Mouse (Mus musculus) lung, adult 18-20 months (tissue): ENCODE measurements at regions not wholly inside any gene's neighbourhood (a gene's known extent, or its start where the extent isn't known, plus 50 kb on each side); places are given as distances from the start of the nearest gene placed in this dataset.
A peak's percentile ranks its signal among the peaks of the same experiment; 100 is the strongest.

Source experiments
- DNase-seq, 2 experiments: peaks; one replicate each; pipeline ENCODE4 v3.0.0; 2022; ENCODE audit warnings: mixed read lengths in 2 of 2

DNA sequence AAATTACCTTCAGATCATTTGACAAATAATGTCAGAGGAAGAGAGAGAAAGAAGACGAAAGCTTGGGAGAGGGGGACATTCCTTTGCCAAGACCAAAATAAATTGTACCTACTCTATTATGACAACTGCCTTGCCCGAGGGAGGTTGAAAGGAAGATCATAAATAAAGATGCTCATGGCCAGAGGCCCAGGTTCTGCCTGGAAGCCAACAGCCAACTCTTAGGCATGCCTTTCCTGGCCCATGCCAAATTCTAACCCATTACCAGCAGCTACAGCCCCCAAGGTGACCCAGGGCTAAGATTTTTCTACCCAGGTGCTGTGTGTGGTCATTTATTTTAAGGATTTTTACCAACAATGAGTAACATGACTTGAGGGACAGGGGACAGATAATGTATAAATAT lies 54.9 kb downstream of the Cbln1 start:
- DNase-seq: no peak

DNA sequence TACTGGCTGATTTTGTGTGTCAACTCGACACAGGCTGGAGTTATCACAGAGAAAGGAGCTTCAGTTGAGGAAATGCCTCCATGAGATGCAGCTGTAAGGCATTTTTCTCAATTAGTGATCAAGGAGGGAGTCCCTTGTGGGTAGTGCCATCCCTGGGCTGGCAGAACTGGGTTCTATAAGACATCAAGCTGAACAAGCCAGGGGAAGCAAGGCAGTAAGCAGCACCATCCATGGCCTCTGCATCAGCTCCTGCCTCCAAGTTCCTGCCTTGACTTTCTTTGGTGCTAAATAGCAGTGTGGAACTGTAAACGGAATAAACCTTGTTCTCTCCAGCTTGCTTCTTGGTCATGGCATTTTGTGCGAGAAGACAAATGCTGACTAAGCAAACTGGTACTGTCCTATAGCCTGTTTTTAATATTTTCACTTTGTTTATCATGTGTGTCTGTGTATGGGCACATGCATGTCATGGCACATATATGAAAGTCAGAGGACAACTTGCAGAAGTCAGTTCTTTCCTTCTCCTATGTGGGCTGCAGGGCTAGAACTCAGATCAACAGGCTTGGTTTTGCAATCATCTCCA lies 57.3 kb downstream of the Cbln1 start:
- DNase-seq: no peak

DNA sequence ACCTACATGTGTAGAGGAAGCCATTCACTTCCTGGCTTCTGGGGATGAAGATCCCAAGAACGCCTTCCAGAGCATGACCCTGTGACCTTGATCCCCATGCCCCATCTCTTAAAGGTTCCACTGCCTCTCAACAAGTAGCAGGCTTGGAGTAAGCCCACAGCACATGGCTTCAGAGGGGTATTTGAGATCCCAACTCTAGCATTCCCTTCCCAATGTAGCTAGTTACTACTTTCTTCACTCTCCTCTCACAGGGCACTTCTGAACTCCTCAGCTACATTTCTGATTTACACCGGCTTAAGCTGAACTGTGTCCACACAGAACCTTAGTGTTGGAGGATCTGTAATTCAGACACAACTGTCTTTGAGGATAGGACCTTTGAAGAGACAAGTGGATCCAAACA lies 83.4 kb downstream of the Cbln1 start:
- no peak for DNase-seq

DNA sequence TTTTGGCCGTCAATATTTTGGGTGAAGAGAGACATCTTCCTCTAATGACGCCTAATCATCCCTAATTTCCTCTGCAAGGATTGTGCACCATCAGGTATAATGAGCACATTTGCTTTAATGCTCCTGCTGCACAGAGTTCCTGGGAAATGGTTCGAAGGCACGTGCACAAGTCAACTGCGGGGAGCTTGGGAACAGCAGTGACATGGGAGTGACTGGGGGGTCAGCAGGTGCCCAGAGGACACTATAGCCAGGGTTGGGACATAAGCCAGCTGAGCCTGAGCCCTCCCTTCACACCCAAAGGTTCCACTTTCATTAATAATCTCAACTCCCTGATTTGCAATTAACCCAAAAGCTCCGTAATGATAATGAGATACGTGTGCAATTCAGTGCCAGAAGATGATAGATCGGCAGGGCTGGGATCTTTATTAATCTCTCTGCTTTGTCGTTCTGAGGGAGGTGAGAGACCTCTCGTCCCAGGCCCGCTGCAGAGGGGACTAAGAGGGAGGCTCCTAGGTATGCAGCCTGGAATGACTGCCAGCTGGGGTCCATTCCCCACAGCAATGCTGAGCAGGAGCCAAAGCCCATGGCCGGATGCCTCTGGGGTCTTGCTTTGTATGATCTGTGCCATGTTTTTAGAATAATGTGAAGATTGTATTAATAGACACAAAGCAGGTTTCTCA lies 88.7 kb downstream of the Cbln1 start:
- no peak for DNase-seq

DNA sequence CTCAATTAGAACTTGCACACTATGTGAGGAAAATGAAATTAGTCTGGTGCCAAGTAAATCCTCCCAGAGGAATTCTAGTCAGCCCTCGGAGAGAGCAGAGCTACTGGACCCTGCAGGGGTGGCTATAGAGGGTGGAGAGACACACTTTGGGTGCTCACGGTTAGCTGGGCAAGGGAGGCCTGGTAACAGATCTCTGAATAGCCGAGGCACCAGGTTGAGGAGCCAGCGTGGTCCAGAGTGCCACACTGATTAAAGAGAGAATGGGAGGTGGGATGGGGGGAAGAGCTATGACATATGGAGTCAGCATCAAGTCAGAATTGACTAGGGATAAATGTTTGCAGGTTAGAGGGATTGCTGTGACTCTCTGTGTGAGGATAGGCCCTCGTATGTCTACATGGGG lies 90.1 kb downstream of the Cbln1 start:
- DNase-seq: no peak

DNA sequence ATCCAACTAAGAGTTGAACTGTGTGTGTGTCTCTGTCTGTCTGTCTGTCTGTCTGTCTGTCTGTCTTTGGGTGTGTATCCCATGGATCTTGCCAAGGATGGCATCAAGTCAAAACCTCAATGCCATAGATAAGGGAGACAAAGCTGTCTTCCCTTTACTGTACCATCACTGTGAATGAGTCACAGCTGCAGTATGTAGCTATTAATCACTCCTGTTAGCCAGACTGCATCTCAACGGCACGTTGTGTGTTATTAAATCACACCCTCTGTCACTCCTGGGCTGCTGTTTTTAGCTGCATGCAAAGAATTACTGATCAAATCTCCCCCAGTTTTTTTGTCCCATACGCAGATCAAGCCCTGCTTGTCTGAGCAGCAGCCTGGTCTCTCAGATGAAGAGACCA lies 91.6 kb downstream of the Cbln1 start:
- no peak for DNase-seq

DNA sequence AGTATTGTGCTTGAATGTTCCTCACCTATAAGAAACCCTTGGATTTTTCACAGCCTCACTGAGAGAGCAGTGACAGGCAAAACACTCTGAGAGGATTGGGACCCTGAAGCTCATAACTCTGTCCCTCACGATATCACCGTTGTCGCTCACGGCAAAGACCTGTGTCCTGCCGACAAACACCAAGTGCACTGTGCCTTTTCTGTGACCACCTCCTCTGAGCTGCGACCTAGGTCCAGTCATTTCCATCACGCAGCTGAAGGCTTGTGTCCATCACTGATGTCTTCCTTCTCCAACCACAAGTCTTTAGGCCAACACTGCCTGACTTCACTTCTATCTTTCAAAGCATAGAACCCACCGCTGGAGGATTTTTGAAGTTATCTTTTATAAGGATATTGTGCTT lies 93.1 kb downstream of the Cbln1 start:
- no peak for DNase-seq

DNA sequence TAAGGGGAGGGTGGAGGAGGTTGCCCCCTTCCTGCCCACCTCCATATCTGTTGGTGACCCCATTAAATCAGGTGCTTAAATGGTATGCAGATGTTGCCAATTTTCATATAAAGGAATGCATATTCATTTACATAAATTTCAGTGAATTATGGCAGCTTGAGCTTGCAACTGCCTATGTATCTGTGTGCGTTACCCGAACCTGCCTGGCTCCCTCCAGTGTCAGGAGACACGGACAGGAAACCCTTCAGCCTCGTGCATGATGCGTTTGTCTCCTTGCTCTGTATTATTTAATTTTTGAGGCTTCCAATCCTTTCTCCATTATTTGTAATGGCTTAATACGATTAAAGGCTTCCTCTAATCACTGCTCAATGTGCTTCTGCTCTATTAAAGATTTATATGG lies 98.4 kb downstream of the Cbln1 start:
- no peak for DNase-seq

DNA sequence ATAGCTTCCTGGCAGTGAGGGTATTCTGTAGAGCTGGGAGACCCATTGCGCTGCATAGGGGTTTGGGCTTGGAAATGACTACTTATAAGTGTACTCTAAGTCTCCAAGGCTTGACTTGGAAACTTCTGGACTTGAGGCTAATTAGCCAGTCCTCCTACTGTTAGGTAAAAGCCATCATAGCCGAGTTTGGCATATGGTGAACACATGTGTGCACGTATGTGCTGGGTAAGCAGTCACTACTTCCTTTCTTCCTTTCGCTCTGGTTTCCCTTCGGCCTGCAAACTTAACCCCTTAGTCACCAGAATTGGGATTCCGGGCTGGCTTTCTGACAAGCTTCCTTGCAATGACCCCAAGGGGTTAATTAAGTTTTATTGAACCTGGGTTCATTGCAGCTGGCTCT lies 98.9 kb downstream of the Cbln1 start:
- no peak for DNase-seq

DNA sequence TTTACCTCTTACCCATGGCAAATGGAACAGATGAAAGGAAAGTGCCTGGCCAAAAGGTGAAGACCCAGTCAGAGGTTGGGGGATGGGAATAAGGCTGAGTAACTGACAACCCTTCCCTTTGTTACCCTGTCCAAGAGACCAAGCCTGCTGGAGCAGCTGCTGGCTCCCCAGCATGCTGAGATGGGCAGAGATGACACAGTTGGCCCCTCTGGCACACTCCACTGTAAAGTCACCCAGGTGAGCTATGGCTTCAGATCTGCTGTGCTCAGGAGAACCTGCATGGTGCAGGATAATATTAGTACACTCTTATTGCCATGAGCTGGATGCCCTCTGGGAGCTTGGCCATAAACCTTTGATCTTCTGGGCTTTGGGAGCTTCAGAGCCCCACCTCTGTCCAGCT lies 100.3 kb downstream of the Cbln1 start:
- no peak for DNase-seq

DNA sequence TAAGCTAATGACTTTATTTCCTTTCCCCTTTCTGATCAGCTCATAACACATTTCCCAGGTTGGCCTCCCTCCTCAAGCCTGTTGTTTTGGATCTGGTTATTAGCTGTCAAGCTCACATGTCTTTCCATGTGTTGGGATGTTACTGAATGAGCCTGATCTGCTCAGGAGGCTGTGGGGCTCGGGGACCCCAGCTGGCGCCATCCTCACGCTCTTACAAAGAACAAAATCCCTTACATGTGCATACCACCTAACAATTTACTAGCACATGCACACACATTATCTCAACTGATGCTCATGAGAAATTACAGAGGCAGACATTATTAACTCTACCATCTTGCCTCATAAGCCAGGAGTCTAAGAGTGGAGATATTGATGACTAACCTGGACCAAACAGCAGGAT lies 102.2 kb downstream of the Cbln1 start:
- no peak for DNase-seq

DNA sequence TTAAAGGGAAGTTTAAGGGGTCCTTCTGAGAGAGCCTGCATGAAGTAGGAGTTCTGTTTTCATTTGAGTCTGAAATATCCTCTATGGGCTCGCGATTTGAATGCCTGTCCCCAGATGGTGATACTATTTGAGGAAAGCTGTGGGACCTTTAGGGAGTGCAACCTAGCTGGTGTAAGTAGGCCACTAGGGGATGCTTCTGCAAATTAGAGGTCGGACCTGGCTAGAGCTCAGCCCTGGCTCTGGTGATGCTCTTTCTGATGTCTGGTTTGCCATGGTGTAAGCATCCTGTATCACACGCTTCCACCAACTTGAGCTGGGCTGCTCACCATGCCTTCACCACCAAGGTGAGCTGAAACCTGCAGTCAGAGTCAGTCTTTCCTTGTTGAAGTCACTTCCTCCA lies 121.9 kb downstream of the Cbln1 start:
- no peak for DNase-seq

DNA sequence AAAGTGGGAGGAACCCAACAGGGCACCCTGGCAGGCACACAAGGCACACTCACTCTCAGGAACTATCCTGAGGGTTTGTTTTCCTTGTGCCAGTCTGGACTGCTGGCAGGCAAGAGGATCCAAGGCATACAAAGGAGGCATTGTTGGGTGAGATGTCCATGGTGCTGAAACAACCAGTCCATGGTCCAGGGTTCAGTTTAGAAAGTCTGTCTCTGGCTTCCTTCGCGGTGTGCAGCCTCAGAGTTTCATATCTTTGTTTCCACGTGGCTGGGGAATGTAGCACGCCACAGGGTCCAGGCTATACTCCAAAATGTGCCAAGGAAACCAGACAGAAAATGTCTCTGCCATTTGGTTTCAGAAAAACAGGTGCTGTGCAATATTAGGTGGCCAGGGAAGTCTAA lies 122.6 kb downstream of the Cbln1 start:
- no peak for DNase-seq

DNA sequence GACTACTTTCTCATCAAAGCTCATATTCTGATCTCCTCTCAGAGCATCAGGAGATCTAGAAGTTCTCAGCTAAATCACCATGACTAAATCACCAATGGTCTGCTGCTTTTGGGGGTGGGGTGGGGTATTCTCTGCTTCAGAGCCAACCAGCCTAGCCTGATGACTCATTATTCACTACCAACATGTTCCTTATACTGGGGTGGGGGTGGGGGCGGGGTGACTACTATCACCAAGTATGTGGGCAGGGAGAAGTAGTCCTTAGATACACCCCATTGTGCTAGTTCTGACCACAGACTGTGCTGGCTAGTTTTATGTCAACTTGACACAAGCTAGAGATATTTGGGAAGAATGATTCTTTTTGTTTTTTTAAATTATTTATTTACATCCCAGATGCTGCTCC lies 143.0 kb downstream of the Cbln1 start:
- DNase-seq: no peak

DNA sequence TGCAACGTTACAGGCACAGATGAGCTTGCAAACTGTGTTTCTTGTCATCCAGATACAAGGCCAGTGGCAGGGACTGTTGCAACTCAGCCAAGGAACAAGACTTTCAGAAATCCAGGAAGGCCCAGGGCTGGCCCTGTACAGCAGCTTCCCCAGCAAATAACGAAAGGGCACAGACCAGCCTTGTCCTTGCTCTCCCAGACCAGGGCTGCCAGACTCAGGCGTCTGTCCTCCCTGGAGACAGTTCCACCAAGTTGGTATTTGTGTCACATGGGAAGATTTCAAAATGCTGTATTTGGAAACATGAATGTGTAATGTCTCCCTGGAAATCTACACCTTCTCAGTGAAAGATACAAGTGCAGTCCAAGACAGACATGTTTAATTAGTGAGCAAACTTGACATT lies 157.8 kb downstream of the Cbln1 start:
- peak in 1 of 2 experiments; percentile 1 for DNase-seq

DNA sequence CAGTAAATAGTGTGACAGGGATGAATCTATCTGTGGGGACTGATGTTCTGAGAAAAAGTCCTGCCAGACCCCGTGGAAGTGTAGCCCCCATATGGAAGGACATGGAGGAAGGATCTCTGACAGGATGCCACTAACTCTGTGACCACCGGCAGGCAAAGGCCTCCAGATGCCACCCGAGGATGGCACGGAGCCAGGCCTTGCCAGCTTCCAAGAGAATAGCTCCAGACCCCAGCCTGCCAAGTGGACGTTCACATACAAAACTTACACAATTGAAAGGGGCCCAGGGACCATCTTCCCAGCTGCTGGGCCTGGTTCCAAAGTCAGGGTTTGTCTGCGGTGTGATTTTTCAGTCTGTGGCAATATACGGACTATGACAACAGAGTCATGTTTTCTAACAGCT lies 161.1 kb downstream of the Cbln1 start:
- DNase-seq: no peak

DNA sequence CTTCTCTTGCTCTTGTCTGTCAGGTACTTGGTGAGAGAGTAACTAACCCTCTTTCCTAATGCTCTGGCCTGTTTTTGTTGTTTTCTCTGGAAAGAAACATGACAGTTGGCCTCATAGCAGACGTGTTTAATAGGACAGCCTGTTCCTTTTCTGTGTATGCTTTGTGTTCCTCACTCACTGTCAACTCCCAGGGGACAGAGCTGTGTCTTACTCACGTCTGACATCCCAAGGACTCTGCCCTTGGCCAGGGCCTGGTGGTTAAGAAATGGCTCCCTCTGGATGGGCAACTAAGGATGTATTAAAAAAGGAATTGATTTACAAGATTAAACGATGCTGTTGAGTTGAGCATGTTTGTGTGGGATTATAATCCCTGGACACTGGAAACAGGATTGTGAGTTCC lies 164.1 kb downstream of the Cbln1 start:
- no peak for DNase-seq

DNA sequence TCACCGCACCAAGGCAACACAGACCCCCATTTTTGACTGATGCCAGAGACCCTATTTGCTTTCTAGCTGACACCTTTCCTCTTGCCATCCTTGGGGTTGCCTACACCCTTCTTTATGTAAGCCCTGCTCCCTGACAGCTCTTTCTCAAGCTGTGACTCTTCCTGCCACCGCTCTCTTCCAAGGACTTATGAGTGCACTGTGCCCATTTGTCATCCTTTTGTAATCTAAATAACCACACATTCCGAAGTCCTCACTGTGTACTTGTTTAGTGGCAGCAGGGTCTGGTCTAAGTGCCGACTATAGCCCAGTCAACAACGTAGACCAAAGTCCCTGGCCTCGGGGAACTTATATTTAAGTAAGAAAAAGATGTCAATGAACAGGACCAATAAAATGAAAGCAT lies 167.4 kb downstream of the Cbln1 start:
- DNase-seq: no peak

DNA sequence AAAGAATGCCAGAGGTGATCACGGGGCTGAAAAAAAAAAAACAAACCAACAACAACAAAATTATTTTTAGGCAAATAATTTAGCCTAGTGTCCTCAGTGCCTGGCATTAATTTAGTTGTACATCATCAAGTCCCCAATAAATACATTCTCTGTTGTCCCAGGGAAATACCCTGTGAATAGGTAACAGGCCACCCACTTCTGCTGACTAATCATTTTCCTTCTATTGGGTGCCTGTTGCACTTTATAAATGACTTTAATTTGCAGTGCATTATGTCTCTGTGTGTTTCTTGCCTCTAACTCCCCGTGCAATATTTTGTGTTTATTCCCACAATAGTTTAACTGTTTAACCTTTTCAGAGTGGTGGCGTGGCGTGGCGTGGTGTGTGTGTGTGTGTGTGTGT lies 168.9 kb downstream of the Cbln1 start:
- no peak for DNase-seq

DNA sequence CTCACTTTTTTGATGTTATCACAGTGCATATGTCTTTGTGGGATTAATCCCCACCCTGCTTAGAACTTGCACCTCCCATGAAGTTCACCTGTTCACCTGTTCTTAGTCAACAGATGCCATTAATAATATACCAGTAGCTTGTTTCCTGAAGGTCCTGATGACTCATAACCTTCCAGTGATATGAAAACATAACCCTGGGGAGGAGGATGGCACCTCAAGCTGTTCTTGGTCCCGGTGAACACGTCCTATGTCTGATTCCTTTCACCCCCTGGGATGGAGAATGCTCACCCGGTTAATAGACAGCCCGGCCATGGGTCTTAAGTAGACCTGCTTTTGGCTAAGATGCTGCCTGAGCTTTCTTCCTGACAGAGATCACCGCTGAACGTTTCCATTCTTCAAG lies 174.6 kb downstream of the Cbln1 start:
- no peak for DNase-seq

DNA sequence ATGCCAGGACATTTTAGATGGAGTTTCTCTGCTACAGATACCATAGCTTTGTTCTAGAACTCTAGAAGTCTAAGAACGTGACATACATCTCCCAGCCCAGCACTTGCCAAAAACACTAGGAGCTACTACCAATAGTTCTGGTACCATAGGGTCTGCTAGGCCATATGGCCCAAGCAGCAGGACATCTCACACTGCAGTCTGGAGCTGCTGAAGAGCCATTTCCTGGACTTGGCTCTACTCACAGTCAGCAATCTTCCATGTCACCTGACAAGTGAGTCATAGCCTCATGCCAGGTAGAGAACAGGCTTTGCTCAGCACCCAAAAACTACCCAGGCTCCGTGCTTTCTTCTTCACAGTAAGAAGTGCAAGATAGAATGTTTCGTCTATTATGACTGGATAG lies 175.1 kb downstream of the Cbln1 start:
- no peak for DNase-seq

DNA sequence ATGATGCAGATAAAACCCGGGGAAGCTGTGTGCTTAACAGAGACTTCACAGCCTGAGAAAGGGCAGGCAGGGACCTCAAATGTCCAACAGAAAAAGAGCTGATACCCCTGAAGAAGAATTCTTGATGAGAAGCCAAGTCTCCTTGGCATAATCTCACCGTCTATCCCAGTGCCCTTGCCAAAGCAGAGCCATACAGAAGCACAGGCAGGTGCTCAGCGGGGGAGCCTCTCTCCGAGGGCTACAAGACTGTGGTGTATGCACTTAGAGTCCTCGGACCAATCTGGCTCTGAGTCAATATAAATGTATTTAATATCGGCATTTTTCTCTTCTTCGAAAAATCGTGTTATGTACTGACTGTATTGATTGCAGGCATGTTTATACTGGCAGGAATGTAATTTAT lies 186.3 kb downstream of the Cbln1 start:
- DNase-seq: no peak

DNA sequence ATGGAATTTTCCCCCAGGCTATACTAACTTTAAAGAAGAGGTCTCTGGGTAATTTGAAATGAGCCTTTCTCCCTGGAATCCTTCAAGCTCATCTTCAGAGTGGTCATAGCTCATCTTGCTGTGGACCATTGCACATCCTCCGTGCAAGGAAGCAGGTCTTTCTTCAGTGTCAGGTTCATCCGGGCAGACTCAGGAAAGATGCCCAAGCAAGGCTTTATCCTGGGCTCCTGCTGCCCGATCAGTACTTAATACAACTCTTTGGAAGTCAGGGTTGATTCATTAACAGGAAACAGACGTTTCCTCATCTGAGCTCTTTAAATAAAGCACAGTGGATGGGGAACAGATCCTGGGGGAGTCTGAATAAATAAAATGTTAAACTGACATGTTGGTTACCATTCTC lies 188.1 kb downstream of the Cbln1 start:
- no peak for DNase-seq

DNA sequence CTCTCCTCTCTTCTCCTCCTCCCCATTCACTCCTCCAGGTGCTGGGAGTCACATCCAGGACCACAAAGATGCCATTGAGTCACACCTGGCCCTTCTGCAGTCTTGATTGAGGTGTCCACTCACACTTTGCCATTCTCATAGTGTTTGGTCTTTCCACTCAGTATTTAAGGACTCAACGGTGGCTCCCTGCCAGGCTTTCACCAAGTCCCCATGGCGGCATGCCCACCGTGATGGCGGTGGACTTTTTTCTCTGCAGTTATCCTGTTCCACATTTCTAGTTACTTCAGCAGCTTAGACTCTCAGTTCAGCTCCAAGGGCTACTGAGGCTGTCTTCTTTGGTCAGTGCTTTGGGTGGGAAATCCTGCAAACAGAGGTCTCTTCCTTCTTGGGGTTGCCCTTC lies 189.9 kb downstream of the Cbln1 start:
- no peak for DNase-seq

DNA sequence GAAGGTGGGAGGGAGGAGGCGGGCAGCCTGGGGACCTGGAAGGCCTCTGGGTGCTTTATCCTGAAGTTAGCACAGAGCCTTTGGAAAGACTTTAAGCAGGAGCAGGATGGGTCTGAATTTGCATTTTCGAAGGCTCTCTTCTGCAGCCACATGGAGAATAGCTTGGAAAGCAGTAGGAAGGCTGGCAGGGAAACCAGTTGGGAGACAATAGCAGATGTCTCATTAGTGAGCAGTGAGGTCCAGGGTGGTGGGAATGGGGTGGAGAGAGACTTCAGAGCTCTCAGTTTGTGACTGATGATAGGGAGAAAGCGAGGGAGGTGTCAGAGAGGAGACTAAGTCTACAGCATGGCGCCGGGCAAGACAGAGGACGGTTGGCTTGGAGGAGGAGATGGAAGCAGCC lies 199.1 kb downstream of the Cbln1 start:
- no peak for DNase-seq
